Mouse (Mus musculus): Measurements from ENCODE around the gene Oprl1. TPM values are rescaled to one million over a fixed set of nuclear protein-coding genes. Genes with fewer than 3 reads are reported as not detected.

Gene Oprl1
- total RNA-seq (2015; ENCODE audit: low replicate concordance) (not detected in 2 replicates), total RNA-seq (2017; ENCODE audit: low replicate concordance) (not detected in 2 replicates)

DNA sequence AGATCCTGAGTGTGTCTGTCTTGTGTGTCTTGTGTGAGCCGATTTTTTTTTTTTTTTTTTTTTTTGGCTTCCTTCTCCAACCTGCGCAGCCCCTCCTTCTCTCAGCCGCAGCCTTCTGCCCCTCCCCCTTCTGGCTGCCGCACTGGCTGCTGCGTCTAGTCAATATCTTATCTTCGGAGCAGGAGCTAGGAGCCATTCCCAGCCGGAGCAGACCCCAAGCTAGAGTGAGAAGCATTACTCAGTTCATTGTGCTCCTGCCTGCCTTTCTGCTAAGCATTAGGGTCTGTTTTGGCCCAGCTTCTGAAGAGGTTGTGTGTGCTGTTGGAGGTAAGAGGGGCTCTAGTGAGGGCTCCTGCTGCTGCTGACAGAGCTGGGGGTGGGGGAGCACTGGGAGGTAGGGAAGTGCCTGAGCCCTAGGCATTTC, at the start of gene Oprl1:
Gene Oprl1 (plus strand): TSS at position 114 of the 424 bp plus-strand sequence.
- no peak for ATAC-seq (replicated peaks; ENCODE audit: low FRiP score, poor library complexity, severe bottlenecking)

DNA sequence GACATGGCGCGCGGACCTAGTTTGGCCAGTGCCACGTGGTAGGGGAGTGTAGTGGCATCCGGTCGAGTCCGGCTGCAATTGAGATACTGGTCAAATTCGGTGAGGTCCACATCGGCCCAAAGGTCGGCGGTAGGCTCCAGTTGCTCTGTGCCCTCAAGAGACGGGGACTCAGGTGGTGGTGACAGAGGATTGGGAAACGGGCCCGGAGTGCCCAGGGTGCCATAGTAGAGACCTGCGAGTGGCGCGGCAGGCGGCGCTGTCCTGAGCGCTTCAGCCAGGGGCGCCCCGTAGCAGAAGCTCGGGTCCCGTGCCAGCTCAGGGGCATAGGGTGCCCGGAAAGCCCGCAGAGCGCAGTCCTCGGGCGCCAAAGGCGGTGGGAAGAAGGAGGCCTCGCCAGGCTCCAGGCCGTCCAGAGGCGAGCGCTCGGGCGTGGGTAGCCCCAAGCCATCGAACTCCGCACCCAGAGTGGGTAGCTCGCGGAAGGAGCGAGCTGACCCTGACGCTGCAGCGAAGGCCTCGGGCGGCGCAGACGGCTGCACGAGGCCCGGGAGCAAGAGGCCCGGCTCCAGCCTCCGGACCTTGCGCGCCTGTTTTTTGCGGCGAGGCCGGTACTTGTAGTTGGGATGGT, 44.4 kb upstream of the Oprl1 start:
- no peak for ATAC-seq (replicated peaks; ENCODE audit: low FRiP score, poor library complexity, severe bottlenecking)

DNA sequence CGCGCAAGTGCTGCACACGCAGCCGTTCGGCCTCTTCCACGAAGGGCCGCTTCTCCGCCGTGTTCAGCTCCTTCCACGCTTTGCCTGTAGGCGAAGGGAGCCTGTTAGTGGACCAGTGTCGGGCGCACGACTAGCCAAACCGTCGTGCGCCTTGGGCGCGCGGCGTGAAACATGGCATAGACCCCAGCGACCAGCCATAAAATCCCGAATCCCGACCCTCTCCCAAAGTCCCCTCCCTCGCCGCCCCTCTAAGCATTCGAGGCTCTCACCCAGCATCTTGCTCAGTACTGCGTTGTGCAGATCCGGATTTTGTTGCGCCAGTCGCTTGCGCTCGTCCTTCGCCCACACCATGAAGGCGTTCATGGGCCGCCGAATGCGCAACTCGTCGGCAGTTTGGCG, 43.9 kb upstream of the Oprl1 start:
- ATAC-seq (replicated peaks; ENCODE audit: low FRiP score, poor library complexity, severe bottlenecking) = no peak

DNA sequence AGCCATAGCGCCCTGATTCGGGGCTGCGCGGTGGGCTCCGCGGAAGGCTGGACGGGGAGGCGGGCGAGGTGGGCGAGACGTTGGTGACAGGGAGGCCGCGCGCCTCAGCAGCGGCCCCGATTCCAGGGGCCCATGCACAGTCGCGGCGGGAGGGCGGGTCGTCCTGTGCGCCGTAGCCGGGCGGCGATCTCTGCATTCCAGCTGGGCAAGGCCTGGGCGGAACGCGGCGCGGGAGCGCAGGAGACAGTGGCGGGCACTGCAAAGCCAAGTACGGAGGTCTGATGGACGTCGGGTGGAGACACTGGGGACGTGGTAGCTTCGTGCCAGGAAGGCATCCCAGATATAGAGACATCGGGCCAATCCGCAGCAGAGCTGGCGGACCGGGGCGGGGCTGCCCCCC, 43.5 kb upstream of the Oprl1 start, which contains the start of gene Sox18:
Gene Sox18 (minus strand): TSS at position 315 of the 400 bp plus-strand sequence.
- no peak for ATAC-seq (replicated peaks; ENCODE audit: low FRiP score, poor library complexity, severe bottlenecking)

DNA sequence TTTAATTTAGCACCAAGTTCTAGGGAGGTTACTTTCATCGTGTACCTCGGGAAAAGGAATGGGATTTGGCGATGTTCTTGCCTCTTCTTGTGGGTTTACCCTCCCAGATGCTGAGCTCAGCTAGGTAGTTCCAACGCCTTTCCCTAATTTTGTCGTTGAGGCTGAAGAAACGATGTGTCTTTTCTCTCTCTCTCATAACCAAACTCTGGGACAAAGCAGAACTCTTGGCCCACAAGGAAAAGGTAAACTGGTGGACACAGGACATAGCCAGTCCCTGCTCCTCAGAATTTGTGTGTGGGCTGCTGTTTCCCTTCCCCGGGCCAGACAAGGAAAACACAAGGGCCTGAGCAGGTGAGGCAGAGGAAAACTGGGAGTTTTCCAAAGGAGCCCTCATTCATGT, 42.8 kb upstream of the Oprl1 start:
- no peak for ATAC-seq (replicated peaks; ENCODE audit: low FRiP score, poor library complexity, severe bottlenecking)

DNA sequence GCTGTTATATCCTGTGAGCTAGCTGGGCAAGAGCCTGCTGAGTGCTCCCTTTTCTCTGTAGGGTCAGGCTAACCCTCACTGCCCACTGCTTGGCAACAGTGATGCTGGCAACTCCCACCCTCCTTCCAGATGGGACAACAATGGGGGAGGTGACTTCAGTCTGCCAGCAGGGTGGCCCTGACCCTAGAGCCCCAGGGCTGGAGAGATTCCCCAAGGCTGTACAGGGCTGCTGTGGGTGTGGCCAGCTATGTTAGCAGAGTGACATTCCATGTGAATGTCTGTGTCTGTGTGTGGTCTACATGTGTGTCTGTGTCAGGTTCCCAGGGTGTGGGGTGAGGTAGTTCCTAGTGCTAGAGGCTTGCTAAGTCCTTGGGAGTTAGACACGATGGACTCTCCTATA, 41.3 kb upstream of the Oprl1 start:
- ATAC-seq (replicated peaks; ENCODE audit: low FRiP score, poor library complexity, severe bottlenecking) = no peak

DNA sequence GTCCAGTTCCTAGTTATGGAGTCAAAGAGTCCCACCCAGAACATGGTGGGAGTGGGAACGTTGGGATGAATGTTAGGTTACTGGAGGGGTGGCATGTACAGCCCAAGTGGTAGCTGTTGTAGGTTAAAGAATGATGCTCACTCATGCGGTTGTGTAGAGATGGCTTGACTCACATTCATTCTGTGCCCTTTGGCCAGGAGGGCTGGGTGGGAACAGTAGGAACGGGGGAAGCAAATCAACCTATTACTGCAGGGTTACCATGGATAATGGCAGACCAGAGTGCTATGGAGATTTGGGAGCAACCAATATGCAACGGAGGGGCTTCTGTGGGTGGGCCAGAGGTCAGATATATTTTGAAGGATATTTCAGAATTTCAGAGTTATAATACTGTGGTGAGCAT, 39.9 kb upstream of the Oprl1 start:
- ATAC-seq (replicated peaks; ENCODE audit: low FRiP score, poor library complexity, severe bottlenecking) = no peak

DNA sequence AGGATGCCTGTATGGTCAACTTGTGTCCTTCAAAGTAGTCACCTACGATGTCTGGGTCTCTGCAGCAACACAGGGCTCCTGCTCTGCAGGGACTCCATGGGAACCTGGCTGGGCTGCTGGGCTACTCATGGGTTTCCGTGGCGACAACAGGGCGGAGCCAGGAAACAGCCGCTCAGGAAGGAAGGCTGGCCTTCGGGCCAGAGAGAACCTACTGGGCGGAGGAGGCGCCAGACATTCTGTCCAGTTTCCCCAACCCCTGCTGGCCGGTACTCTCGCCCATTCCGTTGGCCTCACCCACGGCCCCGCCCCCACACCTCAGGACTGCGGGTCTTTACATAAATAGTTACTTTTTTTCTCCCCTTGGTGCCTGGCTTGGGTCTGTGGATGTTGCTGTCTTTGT, 39.4 kb upstream of the Oprl1 start:
- ATAC-seq (replicated peaks; ENCODE audit: low FRiP score, poor library complexity, severe bottlenecking) = no peak

DNA sequence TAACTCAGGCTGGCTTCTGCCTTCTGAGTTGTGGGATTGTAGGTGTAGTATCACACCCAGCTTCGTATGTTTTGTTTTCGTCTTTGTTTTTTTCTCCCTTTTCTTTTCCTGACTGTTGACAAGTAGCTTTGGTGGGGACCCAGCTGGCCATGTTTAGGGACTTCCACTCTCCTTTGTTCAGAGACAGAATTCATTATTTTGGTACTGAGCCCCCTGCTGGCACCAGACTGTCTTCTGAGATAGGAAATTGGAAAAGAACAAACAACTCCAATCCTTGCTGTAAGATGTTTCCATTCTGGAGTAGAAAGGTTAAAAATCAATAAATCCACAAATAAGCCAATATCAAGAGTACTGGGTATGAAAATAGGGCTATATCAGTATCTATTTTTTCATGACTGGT, 38.4 kb upstream of the Oprl1 start:
- ATAC-seq (replicated peaks; ENCODE audit: low FRiP score, poor library complexity, severe bottlenecking) = no peak

DNA sequence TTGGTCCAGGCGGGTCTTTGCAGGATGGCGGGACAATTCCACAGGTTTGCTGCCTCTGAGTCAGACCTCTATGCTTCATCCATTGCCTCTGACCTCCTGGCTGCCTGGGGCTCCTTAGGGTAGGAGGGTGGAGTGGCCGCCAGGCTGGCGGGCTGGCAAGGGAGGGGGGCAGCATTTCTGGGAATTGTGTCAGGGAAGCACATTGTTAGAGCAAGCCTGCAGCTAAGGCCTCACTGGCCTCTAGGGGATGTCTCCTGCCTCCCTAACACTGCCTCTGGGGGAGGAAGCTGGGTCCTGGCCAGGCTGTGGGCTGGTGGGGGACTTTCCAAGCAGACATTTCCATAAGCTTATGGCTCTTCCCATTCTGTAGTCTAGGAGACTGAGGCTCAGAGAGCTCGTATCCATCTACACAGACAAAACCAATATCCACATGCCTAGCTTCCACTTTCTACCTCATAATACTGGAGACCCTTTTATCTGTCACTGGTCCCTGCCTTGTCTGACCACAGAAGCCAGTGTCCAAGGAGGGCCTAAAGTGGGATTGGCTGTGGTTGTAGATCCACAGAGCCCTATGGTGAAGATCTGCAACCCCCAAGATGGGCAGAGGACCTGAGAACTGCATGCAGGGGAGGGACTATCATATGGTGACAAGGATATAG, 37.6 kb upstream of the Oprl1 start:
- ATAC-seq (replicated peaks; ENCODE audit: low FRiP score, poor library complexity, severe bottlenecking) = no peak

DNA sequence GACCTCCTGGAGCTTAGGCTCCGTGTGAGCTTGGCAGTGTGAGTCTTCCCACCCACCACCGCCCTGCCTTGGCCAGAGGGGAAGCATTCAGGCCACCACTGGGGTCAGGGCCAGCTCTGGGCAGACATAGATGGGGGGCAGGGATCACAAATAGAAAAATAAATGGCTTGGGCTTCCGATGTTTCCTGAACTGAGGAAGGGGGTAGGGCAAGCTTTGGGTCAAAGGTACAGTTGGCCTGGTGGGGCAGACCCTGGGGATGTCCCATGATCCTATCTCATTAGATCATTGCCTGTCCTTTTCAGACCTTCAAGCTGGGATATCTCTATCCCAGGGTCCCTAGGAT, 37.1 kb upstream of the Oprl1 start:
- ATAC-seq (replicated peaks; ENCODE audit: low FRiP score, poor library complexity, severe bottlenecking) = no peak

DNA sequence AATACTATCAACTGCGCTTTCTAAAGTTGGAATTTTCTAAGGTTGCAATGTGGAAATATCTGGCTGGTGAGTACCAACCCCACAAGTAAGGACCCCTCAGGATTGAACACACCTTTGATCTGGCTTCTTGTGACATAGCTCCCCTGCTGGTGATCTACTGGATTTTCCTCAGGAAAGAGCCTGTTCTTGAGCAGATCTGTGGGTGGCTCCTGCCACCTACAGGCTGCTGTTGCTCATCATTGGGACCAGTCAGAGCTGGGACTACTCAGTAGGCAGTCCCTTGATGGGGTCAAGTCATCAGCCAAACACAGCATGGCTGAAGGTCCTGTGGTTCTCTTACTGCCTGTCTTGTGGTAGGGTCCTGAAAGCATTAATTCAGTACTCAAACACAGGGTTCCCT, 36.0 kb upstream of the Oprl1 start:
- ATAC-seq (replicated peaks; ENCODE audit: low FRiP score, poor library complexity, severe bottlenecking) = no peak

DNA sequence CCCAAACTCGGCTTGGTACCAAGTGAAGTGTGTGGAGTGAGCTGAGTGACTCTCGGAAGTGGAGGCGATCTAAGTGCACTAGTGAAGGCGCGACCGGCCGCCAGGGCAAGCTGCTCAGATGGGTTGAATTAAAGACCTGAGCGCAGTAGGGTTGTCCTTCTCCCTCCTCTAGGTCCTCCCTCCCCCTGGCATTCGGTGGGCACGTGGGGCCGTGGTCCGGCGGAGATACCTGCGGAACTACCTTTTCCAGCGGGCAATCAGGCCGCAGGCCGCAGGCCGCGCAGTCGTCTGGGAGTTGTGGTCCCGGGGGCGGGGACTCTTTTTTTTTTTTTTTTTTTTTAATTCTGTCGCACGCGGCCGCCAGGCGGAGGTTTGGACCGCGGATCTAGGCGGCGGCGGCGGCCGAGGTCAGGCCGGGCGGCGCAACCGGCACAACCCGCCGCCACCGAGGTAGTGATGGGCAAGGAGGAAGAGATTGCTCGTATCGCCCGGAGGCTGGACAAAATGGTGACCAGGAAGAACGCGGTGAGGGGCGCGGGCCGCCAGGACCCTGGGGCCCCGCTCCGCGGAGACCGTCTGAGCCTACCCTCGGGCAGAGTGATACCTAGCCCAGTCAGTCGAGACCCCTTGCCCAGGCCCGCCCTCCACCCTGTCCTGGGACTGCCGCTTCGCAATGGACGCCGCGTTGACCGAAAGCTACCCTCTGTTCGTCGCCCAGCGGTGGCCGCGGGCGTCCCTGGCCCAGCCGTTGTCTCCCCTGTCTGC, 34.7 kb upstream of the Oprl1 start, which contains the start of gene Tcea2:
Gene Tcea2 (plus strand): TSS at position 360 of the 765 bp plus-strand sequence.
- peak; percentile 26; the same call in 1 of the 2 replicates for ATAC-seq (replicated peaks; ENCODE audit: low FRiP score, poor library complexity, severe bottlenecking)

DNA sequence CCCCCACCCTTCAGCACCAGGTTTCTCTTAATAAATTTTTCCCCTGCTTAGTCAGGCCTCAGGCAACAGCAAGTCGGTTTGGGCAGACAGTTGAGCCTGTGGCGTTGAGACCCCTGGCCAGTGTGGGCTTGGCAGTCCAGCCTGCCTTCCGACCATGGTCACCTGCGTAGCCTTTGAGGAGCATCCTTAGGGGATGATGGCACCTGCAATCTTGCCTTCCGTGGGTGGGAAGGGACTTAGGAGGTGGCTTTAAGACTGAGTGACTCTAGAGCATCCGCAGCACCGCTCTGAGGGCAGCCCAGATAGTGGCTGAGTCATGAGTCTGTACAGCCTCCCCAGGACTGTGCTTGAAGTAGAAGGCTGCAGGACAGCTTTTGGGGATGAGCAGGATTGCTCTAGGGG, 34.1 kb upstream of the Oprl1 start:
- ATAC-seq (replicated peaks; ENCODE audit: low FRiP score, poor library complexity, severe bottlenecking) = no peak

DNA sequence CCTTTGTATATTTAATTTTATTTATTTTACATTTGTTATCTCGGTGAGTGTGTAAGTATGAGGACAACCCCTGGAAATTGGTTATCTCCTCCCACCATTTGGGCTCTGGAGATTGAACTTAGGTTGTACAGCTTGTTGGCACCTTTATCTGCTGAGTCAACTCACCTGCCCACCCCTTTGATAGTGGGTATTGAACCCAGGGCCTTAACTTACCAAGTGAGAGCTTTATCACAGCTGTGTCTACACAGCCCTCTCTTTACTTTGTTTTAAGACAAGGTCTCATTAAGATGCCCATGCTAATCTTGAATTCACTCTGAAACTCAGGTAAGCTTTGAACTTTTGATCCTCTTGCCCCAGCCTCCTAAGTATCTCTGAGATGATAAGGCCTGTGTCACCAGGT, 32.8 kb upstream of the Oprl1 start:
- ATAC-seq (replicated peaks; ENCODE audit: low FRiP score, poor library complexity, severe bottlenecking) = no peak

DNA sequence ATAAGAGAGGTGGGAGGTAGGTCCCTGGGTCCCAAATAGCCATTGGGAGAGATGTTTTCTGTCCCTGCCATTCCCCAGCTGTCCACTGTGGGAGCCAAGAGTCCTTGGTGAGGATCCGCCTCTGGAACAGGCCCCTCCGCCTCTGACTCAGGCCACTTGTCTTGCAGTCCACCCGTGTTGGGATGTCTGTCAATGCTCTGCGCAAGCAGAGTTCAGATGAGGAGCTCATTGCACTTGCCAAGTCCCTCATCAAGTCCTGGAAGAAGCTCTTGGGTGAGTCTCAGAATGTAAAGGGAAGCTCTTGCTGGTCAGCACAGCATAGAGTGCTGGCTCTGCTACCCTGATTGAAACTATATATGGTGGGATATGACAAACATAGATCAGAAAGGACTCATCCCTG, 31.4 kb upstream of the Oprl1 start:
- ATAC-seq (replicated peaks; ENCODE audit: low FRiP score, poor library complexity, severe bottlenecking) = no peak

DNA sequence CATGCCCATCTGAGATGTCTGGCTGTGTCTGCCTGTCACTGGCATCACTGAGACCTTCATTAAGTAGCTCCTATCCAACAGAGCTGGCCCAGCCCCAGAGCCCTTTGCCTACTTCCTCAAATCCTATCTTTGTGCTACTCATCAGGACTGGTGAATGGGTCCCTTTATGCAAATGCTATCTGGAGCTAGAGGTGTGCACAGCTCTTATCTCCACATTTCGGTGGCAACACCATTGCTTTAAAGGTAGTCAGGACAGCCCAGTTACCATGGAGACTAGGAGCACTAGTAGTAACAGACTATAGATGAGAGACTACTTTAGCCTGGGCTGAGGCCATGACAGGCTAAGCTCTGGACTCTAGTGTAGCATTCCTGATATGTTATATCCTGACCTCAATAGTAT, 30.1 kb upstream of the Oprl1 start:
- no peak for ATAC-seq (replicated peaks; ENCODE audit: low FRiP score, poor library complexity, severe bottlenecking)

DNA sequence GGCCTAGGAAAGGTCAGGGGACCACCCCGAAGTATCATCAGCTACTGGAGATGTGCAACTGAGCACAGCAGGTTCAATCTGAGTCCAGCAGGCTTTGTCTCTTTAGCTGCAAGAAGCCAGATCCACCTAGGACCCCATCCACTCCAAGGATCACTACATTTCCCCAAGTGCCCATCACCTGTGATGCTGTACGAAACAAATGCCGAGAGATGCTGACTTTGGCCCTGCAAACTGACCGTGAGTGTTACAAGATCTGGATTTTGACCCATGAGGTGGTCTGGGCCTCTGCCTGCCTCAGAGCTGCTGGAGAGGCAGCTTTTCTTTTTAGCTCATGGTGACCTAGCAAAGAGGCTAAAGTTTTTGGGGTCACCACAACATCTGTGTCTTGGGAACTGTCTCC, 29.1 kb upstream of the Oprl1 start:
- ATAC-seq (replicated peaks; ENCODE audit: low FRiP score, poor library complexity, severe bottlenecking) = no peak

DNA sequence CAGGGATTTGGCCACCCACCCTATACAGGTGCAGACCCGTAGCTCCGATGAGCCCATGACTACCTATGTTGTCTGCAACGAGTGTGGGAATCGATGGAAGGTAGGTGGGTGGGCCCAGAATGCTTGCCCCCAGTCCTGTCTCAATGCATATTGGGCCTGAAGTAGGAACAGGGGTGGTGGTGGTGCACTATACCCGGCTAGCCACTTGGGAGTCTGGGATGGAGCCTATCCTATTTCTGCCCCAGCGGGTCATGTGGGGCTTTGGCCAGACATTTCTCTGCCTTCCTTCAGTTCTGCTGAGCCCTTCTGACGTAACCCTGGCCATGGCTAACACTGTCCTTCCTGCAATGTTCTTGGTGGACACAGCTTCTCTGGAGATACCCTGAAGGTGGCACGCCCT, 27.2 kb upstream of the Oprl1 start:
- ATAC-seq (replicated peaks; ENCODE audit: low FRiP score, poor library complexity, severe bottlenecking) = no peak

DNA sequence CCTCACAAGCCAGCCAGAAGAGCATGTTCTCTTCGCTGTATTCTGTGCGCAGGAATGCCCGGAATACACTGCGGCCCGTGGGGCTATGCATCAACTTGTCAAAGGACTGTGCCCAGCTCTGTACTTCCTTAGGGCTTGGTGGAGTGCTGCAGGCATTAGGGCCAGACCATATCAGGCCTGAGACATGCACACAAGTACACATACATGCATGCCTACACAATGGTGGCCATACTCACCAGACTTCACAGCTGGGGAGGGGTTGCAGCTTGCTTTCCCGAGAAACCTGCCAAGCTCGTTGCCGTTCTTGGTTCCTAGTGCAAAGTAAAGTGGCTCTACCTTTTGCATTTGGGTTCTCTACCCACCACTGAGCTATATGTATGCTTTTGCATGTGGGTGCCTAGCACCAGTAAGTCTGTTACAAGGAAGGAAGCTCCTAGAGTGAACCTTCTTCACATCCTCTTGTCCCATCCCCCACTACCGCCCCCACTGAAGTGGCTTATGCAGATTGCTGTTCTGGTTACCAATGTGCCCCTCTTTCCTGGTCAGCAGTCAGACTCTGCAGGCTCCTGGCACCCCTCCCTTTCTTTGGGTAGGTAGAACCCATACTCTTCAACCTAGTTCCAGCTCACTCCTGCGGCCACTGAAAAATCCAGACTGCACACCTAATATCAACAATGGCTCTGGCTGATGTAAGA, 25.2 kb upstream of the Oprl1 start:
- ATAC-seq (replicated peaks; ENCODE audit: low FRiP score, poor library complexity, severe bottlenecking) = no peak
